Mouse (Mus musculus): Measurements from ENCODE around the gene Jam3.

The Jam3 gene

DNA sequence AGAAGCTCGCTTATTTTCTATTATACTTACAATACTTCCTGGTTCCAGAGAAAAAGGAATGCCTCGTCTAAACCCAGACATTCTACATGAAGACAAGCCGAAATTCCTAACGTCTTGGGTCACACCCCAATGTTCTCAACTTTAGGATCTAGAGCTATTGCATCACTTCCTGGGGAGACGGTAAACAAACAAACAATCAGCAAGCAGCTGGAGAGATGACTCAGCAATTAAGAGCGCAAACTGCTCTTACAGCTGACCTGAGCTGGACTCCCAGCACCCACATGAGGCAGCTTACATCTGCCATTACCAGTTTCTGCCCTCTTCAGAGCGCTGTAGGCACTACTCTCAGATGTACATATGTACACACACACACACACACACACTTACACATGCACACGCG, 34.0 kb downstream of the Jam3 start:
- in situ Hi-C loops (cut with MboI, MseI), result no loop called here

DNA sequence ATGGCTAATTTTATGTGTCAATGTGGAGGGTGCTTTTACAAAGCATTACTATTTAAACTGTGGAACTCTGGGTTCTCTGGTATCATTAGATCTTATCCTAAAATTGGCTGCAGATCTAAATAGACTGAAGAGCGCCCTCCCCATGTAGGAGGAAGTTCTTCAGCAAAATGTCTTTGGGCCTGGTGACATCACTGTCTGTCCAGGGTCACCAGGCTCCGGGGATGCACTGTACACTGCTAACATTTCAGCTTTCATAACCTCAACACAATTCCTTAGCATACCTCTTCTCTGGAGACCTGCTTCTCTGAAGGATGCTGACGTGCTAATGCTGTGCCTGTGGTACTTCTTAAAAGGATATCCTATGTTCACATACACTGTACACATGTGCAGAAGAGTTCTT, 43.5 kb downstream of the Jam3 start:
- in situ Hi-C loops (cut with MboI, MseI), result no loop called here

DNA sequence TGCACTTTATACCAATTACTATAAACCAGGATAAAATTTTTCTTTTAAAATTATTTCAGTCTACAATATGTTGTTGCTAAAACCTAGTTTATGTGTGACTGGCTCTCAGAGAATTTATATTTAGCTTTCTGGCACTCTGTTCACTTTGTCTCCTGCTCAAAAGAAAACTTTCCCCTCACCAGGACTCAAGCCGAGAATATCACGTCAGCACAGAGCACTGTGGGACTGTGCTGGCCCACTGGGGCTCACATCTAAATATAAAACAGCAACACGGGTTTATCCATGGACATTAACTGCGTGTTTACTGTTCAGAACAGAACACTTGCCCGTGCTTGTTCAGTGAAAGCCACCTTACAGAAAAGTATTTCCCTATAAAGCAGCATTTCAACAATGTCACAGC, 44.5 kb downstream of the Jam3 start:
- in situ Hi-C loops (cut with MboI, MseI), result no loop called here

DNA sequence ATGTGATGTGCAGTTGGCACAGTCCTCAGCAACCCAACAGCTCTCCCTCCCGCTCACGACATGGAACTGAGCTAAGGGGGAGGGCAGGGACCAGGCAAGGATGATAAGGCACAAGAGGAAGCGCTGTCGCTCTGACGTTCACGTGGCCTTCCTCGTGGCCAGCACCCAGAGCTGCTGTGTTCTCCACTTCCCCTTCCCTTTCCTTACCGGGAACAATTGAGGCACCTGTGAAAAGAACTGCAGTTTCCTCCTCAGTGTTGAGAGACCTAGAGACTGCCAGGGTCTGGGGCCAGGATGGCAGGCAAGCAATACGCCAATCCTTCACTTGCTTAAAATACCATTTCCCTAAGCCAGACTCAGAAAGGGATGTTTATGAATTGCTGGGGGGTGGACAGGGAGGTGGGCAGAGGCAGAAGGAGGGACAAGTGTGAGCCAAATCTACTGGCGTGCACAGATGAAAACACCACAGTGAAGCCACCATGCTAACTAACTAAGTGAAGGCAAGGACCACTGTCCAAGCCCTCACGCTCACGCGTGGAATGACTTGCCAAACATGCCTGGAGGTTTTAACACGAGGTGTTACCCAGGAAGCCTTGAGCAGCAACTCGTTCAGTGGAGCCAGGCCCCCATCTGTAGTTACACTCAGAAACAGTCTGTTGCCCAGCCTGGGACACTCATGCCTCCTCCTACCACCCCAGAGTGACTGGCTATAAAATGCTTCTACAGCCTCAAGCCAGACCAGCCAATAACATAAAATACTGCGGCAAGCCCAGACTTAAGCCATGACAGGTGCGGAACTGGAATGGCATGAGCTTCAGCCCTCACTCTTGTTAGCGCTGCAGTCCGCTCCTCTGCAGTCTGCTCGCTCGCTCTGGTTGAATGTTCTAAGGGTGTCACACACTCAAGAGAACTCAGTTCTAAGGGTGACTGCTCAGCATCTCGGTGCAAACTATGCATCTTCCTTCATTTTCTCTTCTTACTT, 45.4 kb downstream of the Jam3 start:
- in situ Hi-C loops (cut with MboI, MseI), result loop anchor here in 1 of 2 experiments (10.0 kb wide), 1 partner anchor 1565 kb away; no protein-coding TSS in a partner anchor

DNA sequence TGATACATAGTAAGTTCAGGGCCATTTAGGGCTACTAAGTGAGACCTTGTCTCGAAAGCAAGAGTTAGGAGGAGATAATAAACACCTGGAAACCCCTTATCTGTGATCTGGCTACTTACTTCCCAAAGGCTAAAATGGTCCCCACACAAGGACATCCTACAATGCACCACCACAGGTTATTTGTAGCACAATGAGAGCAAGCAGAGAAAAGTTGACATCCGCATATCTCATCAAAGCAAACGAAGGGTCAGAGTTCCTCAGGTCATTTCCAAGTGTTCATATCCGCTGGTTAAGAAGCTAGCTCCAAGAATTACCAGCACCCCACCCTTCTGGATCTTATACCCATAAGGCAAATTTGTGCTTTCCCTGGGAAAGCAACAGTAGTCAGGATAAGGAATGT, 46.8 kb downstream of the Jam3 start:
- in situ Hi-C loops (cut with MboI, MseI), result loop anchor here in 1 of 2 experiments (10.0 kb wide), 1 partner anchor 1564 kb away; no protein-coding TSS in a partner anchor

DNA sequence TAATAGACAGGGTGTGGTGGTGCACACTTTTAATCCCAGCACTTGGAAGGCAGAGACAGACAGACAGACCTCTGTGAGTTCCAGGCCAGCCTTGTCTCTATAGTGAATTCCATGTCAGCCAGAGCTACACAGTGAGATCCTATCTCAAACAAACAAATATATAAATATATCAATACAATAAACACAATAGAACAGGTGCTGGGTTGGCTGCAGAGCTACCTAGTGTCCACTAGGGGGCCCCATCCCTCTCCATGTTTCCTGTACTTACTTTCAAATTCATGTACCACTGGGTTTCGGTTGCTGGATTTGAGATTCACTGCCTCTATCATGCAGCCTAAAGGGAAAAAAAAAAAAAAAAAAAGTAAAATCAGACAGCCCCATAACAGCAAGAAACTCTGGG, 49.1 kb downstream of the Jam3 start:
- in situ Hi-C loops (cut with MboI, MseI), result loop anchor here in 1 of 2 experiments (10.0 kb wide), 1 partner anchor 1561 kb away; no protein-coding TSS in a partner anchor

DNA sequence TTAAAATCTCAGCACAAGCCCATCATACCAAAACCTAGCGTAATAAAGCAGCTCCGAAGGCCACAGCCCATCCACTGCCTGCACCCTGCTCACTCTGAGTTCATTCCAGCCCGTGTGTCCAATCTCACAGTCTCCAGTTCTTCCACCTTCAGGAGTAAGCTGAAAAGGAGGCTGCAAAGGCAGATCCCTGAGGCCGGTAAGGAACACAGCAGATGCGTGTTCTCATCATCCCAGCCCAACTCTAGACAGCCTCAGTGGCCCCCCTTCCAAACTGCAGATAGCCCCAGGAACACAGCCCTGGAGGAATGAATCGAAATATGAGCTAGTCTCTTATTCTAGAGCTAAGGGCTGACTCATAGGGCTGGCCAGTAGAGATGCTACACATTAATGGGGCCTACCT, 53.8 kb downstream of the Jam3 start:
- in situ Hi-C loops (cut with MboI, MseI), result loop anchor here in 1 of 2 experiments (10.0 kb wide), 1 partner anchor 1557 kb away; no protein-coding TSS in a partner anchor

DNA sequence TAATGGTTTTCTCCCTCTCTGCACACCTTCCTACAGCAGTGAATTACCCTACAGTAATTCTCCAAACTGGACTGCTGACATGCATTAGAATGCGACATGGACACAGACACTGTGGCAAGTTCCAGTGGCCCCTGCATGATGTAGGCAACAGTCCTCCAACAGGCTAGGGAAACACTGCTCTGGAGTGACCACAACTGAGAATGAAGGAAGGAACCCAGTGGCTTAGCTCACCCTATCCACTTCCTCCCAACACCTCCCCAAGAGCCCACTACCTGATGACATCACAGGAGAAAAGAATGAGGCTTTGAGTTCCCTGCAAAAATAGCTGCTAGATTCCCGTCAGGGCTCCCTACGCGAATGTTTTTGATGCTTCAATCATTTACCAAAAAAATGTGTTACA, 55.7 kb downstream of the Jam3 start:
- in situ Hi-C loops (cut with MboI, MseI), result no loop called here

DNA sequence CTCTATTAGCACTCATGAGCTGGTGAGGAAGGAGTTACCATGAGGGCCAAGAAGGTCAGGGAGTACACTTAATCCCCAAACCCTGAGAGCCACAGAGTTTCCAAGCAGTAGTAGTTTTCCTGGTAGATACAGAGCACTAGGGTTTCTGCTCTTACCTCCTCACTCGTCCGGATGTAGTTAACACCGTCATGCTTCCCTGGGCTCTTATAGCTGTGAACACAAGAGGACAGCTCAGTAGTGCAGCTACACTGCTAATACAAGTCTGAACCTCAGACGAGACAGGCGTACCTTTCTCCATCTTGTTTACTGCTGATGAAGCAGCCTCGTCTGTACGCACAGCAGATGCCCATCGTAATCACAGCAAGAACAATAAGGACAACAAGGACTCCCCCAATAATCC, 56.7 kb downstream of the Jam3 start:
- in situ Hi-C loops (cut with MboI, MseI), result no loop called here

DNA sequence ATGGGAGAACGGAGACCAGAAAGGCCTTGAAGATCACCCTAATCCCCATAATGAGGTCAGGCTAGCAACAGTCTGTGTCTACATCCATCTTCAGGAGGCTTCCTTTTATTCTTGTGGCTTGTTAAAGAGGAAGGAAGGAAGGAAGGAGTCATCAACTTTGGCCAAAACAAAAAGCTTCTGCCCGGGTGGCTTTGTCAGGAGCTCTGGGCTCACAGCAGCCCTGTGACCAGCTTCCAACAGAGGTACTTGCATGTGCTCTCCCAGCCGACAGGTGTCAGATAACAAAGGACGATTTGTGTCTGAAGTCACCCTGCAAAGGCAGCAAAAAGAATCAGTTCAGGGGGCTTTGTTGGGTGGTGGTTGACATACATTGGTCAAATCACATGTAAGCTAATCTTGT, 57.1 kb downstream of the Jam3 start:
- in situ Hi-C loops (cut with MboI, MseI), result no loop called here

DNA sequence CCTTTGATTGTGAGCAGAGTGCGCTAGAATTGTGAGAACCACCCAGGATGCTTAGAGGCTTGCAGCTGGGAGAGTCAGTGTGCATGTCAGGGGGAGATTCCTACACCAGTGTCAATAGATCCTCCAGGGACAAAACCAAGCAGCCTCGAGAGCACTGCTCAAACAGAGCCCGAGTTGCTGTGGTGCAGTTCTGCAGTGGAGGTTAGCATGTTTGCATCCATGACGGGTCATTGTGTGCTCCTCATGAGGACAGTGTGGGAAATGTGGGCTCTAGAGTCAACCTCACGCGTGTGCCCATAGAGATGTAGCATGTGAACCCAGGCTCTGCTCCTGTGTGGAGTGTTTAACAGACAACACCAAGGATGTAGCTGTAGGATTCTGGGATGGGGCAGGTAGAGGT, 62.3 kb downstream of the Jam3 start:
- in situ Hi-C loops (cut with MboI, MseI), result no loop called here

DNA sequence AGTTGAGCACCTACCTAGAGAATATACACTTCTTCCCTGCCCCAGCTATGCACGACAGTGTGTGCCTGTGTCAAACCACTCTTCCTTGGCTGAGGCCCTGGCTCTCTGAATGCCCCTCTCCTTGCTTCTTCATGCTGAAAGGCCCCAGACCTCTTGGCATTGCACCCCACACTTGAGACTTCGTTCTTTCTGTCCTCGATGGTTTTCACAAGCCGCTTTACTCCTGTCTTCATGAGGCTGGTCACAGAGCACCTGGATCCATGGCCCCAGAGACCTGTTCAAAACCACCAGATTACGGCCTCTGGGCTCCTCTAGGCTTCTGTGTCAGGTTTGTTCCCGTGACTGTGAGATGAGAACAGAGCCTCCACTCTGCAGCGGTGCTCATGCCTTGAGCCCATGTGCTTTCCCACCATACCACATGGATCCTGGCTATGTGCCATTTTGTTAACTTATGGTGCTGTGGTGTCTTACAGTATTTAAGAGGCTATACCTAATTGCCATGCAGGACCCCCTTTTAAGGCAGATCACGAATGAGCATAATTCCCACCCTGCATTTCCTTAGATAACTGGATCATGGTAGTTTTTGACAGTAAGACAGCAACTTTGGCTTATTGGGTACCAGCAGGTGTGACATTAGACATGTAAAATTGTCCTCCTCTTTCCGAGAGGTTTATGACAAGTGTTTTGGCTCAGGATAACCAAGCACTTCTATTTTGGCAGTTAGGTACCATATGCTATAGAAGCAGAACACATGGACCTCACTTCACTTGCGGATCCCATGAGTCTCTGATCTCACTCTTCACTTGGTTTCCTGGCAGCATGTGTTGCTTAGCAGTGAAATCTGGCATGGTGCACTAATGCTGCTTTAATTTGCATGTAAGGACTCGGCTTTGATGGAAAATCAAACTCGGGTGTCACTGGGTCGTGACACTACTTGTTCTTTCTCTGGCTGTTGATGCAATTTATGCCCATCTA, 64.1 kb downstream of the Jam3 start:
- in situ Hi-C loops (cut with MboI, MseI), result no loop called here

DNA sequence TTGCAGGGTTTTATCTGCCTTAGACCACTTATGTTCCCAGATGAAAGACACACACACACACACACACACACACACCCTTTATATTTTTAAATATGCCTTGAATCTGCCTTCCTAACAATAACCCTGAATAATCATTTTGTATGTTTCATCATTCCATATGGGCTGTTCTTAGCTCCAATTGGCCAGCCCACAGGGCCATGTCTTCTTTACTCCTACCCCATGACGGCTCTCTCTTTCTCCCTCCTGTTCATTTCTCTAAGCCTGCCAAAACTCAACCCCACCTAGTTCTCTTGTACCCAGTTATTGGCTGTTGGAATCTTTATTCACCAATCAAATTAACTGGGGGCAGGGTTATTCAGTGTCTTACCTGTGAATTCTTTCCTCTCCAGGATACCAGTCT, 65.1 kb downstream of the Jam3 start:
- in situ Hi-C loops (cut with MboI, MseI), result no loop called here

DNA sequence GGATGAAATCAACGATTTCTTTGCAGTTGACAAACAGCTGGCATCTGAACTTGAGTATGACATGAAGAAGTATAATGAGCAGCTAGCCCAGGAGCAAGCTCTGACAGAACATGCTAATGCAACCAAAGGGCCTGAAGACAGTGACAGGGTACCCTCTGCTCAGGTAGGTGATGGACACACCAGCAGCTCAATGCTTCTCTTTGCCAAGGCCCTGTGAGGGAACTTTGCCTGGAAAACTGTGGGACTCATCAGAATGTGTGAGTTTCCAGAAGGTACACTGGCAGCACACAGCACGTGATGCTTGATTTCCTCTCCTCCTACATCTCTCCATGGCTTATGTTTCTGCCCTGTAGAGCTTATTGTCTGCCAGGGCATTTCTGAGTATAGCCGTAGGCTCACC, 67.8 kb downstream of the Jam3 start:
- in situ Hi-C loops (cut with MboI, MseI), result no loop called here

DNA sequence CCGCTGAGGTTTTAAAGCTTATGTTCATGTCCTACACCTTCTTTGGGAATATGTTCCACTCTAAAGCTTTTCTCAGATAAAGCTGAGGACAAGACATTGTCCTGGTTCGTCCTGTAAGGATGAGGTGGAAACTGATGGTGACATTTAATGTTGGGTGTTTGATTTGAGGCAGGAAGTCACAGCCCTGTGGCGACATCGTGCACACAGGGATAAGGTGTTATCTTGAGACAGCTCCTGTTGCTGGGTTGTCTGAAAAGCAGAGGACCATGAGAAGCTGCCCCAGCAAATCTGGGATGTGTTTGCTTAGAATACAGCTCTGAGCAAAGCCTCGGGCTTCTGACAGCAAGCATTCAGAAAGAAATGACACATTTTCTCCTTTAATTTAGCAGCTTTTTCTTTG, 69.0 kb downstream of the Jam3 start:
- in situ Hi-C loops (cut with MboI, MseI), result no loop called here

DNA sequence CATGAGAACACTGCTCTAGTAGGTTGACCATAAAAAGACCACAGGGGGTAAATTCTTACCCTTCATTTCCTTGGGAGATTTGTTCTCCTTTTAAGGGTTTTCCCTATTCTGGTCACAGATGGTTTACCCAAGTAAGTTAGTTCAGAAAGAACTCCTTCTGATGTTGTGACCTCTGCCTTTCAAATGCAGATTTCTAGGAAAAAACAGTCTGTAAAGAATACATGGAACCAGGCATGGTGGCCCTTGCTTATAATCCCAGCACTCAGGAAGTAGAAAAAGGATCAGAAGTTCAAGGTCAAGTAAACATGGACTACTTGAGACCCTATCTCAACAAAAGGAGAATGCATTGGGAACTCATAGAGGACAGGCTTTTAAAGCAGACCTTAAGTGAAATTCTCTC, 79.4 kb downstream of the Jam3 start:
- in situ Hi-C loops (cut with MboI, MseI), result no loop called here

DNA sequence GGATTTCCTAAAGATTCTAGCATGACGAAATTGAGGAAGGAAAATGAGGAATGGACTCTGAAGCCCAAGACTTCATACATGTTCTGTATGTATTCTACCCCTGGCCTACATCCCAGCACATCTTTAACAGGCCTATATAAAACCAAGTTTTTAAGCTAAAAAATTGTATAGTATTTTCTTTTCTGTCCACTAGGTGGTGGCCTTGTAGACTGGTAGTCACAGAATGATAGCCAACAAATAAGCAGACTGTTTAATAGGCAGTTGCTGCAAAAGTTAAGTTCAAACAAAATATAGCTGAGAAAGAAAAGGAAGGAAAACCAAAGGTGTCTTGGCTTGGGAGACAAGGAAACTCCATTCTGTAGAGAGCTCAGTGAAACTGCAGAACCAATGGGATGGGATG, 80.5 kb downstream of the Jam3 start:
- in situ Hi-C loops (cut with MboI, MseI), result no loop called here

DNA sequence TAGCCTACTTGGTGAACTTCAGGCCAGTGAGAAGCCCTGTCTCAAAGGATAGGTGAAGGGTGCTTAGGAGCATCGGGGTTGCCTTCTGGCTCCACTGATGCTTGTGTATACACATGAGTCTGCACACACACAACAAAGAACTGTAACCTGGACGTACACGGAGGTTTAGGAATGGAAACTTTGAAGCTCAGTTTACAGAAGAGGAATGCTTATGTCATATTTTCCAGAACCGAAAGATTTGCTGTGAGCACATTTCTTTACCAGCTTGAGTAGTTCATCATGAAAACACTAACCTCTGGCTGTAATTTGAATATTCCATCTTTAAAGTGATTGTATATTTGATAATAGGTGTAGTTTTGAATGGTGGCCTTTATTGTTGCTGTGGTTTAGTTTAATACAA, 84.3 kb downstream of the Jam3 start:
- in situ Hi-C loops (cut with MboI, MseI), result no loop called here

DNA sequence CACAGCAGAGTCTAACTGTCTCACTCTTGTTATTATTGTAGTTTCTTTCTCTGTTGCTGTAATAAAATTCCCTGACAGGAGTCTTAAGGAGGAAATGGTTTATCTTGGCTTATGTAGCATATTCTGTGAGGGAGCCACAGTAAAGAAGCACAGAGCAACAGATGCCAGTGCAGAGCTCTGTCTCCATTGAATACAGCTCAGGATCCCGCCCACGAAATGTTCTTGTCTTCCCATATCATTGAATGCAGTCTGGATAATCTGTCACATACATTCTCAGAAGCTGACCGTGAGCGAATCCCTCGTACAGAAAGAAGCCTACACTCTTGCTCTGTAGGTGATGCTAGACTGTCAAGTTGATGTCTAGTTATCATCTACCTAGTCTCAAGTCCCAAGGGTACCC, 96.9 kb downstream of the Jam3 start:
- in situ Hi-C loops (cut with MboI, MseI), result no loop called here

DNA sequence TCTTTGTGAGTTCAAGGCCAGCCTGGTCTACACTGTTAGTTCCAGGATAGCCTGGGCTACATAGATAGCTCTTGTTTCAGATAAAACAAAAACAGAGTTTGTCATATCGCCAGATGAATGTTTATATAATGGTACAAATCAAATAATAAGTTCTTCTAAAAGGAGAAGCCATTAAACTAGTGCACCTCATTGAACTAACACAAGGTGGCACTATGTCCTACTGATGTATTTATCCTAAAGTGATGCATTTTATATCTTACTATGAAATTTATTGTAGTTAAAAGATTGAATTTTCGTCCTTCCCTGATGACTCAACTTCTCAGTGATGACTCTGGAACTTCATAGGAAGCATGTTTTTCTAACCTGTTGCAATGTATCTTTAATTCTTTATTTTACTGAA, 105.7 kb downstream of the Jam3 start:
- in situ Hi-C loops (cut with MboI, MseI), result loop anchor here (25.0 kb wide), 2 partner anchors 1562 to 1762 kb away; partner anchors contain the start of gene Eepd1 (in 1 of the 2)
